8 mouse cellular contexts compared by ENCODE assay signal in the genomic region with DNA sequence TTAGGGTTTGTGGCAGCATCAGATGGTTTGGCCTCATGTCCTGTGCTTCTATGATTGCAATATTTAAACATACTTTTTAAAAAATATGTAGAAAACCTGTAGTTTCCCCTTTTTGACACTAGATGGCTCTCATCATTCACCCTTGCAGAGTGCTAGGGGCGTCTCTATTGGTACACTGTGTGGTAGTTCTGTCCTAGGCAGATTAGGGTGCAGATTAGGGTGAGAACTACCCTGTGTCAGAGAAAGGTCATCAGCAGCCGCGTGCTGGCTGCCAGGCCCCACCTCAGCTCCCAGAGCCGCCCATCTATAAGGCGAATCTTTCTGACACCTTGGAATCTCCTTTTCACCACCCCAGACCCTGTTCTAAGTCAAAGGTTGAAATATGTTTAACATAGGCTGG. TPM values are rescaled to one million over a fixed set of nuclear protein-coding genes. Genes with fewer than 3 reads are reported as not detected.
DNase-seq lines count a peak whose midpoint lies in the region; ATAC-seq lines count a peak whose summit lies in the region.

No protein-coding gene starts in this region.

- H3K4me1 ChIP-seq in hindbrain, embryonic 11.5 days (replicated peaks; ENCODE audit: control insufficient read depth, insufficient read depth, low read length) = no peaks in the 10 kb centered on the region
- H3K4me1 ChIP-seq in hindbrain, embryonic 16.5 days (ENCODE audit: control insufficient read depth, insufficient read depth, low read depth, low read length) = no peaks in the 10 kb centered on the region

- no peak overlapping the region for H3K4me3 ChIP-seq in hindbrain, embryonic 11.5 days (ENCODE audit: low read depth, low read length)
- H3K4me3 ChIP-seq in hindbrain, embryonic 16.5 days (ENCODE audit: low read length) = no peak overlapping the region

- intact Hi-C loops in gastrocnemius, postnatal 36 days (cut with DNase I) = no loop called here

- ATAC-seq in hindbrain, embryonic 11.5 days (ENCODE audit: low FRiP score) = no peak
- no peak for ATAC-seq in hindbrain, embryonic 16.5 days
- ATAC-seq in common myeloid progenitor, adult 5-6 weeks (replicated peaks; ENCODE audit: low read depth, poor library complexity, severe bottlenecking) = peak; percentile 86

- DNase-seq in hindbrain, embryonic 11.5 days (ENCODE audit: low spot score) = peak; percentile 32
- peak; percentile 63 for DNase-seq in CD4-positive helper T cell, adult 2 months (ENCODE audit: low read depth, low spot score)
- peak; percentile 48 for DNase-seq in lung, postnatal 10 days
- no peak for DNase-seq in cerebellum, adult 11-12 months
- no peak for DNase-seq in urinary bladder, postnatal 14 days (ENCODE audit: low spot score)
- DNase-seq in gastrocnemius, postnatal 36 days = no peak

- H3K9ac ChIP-seq in hindbrain, embryonic 11.5 days (ENCODE audit: low read depth, low read length) = no peak overlapping the region
- no peak overlapping the region for H3K9ac ChIP-seq in hindbrain, embryonic 16.5 days (ENCODE audit: low read depth, low read length)

- 76% methylated on average over 5 of the region's 5 CpGs for WGBS in hindbrain, embryonic 11.5 days
- 73% methylated on average over 5 of the region's 5 CpGs for WGBS in hindbrain, embryonic 16.5 days

- H3K27ac ChIP-seq in hindbrain, embryonic 11.5 days (ENCODE audit: low read depth, low read length) = no peak overlapping the region
- no peak overlapping the region for H3K27ac ChIP-seq in hindbrain, embryonic 16.5 days (ENCODE audit: low read depth, low read length)

- no peak overlapping the region for H3K4me2 ChIP-seq in hindbrain, embryonic 11.5 days (replicated peaks; ENCODE audit: low read depth, low read length)
- H3K4me2 ChIP-seq in hindbrain, embryonic 16.5 days (ENCODE audit: low read length) = no peak overlapping the region

- H3K9me3 ChIP-seq in hindbrain, embryonic 11.5 days (ENCODE audit: control insufficient read depth, low read length) = no peaks in the 10 kb centered on the region
- no peaks in the 10 kb centered on the region for H3K9me3 ChIP-seq in hindbrain, embryonic 16.5 days (ENCODE audit: control insufficient read depth, low read length)

- no peaks in the 10 kb centered on the region for H3K36me3 ChIP-seq in hindbrain, embryonic 11.5 days (ENCODE audit: control insufficient read depth, insufficient read depth, low read length)
- H3K36me3 ChIP-seq in hindbrain, embryonic 16.5 days (ENCODE audit: control insufficient read depth, insufficient read depth, low read length) = peaks cover 12% of the 10 kb centered on the region

- no peaks in the 10 kb centered on the region for H3K27me3 ChIP-seq in hindbrain, embryonic 11.5 days (ENCODE audit: control insufficient read depth, insufficient read depth, low read length)
- H3K27me3 ChIP-seq in hindbrain, embryonic 16.5 days (replicated peaks; ENCODE audit: control insufficient read depth, insufficient read depth, low read length) = no peaks in the 10 kb centered on the region

RNA-seq across cellular contexts. Expression of gene Trim25, which starts 9.6 kb away (rescaled TPM):
- 3.6 and 3.8 TPM in 2 replicates for polyA plus RNA-seq in hindbrain, embryonic 11.5 days (2014; fragmentation: Nextera tagmentation; extraction: Ambion mirVana)
- 4.6 and 5.4 TPM in 2 replicates for polyA plus RNA-seq in hindbrain, embryonic 16.5 days (2015; fragmentation: Nextera tagmentation; extraction: Ambion mirVana)
- total RNA-seq in common myeloid progenitor, adult 5-6 weeks (2017) = 21.1 and 28.0 TPM in 2 replicates
- total RNA-seq in gastrocnemius, postnatal 36 days (2021) = 1 to 10 TPM; 7.7 to 8.5 TPM

RNA-seq across cellular contexts. Expression of gene Coil, which starts 19.5 kb away (rescaled TPM):
- 18.5 and 18.8 TPM in 2 replicates for polyA plus RNA-seq in hindbrain, embryonic 11.5 days (2014; fragmentation: Nextera tagmentation; extraction: Ambion mirVana)
- 26.6 and 27.6 TPM in 2 replicates for polyA plus RNA-seq in hindbrain, embryonic 16.5 days (2015; fragmentation: Nextera tagmentation; extraction: Ambion mirVana)
- total RNA-seq in common myeloid progenitor, adult 5-6 weeks (2017) = 13.0 and 15.9 TPM in 2 replicates
- total RNA-seq in gastrocnemius, postnatal 36 days (2021) = 1 to 10 TPM; 3.3 to 3.8 TPM

RNA-seq across cellular contexts. Expression of gene Elobl, which starts 22.8 kb away (rescaled TPM):
- polyA plus RNA-seq in hindbrain, embryonic 11.5 days (2014; fragmentation: Nextera tagmentation; extraction: Ambion mirVana) = not detected in 2 replicates
- not detected in 2 replicates for polyA plus RNA-seq in hindbrain, embryonic 16.5 days (2015; fragmentation: Nextera tagmentation; extraction: Ambion mirVana)
- total RNA-seq in common myeloid progenitor, adult 5-6 weeks (2017) = not detected in 2 replicates
- total RNA-seq in gastrocnemius, postnatal 36 days (2021) = not detected

RNA-seq across cellular contexts. Expression of gene Scpep1, which starts 34.3 kb away (rescaled TPM):
- 59.4 and 61.8 TPM in 2 replicates for polyA plus RNA-seq in hindbrain, embryonic 11.5 days (2014; fragmentation: Nextera tagmentation; extraction: Ambion mirVana)
- polyA plus RNA-seq in hindbrain, embryonic 16.5 days (2015; fragmentation: Nextera tagmentation; extraction: Ambion mirVana) = 38.4 and 40.0 TPM in 2 replicates
- total RNA-seq in common myeloid progenitor, adult 5-6 weeks (2017) = 13.9 and 14.6 TPM in 2 replicates
- 1 to 10 TPM; 8.4 to 9.0 TPM for total RNA-seq in gastrocnemius, postnatal 36 days (2021)

Comparison
In these comparisons a context has a peak if more than half of its experiments do, and no peak if none do; other contexts are left out.
1. DNase-seq: peak in hindbrain, embryonic 11.5 days (single experiment), CD4-positive helper T cell, adult 2 months (single experiment) and lung, postnatal 10 days (single experiment); none in cerebellum, adult 11-12 months (single experiment), urinary bladder, postnatal 14 days (single experiment) and gastrocnemius, postnatal 36 days (0 of 2).